Mouse (Mus musculus) cortical plate, adult 2 months (tissue): ENCODE measurements at regions not wholly inside any gene's neighbourhood (a gene's known extent, or its start where the extent isn't known, plus 50 kb on each side); places are given as distances from the start of the nearest gene placed in this dataset.

Experiments
- CTCF ChIP-seq: fragments of 200-500 bp; IDR thresholded peaks from 2 replicates; pipeline ENCODE4 v1.5.1; 2011; ENCODE audit warnings: mild to moderate bottlenecking, control low read depth, low read length; ENCODE audit not compliant: insufficient read depth; ENCODE audit errors: extremely low read depth
- POLR2A ChIP-seq: fragments of 200-500 bp; IDR thresholded peaks from 2 replicates; pipeline ENCODE4 v1.6.1; 2011; ENCODE audit warnings: mild to moderate bottlenecking, low read length, control low read depth; ENCODE audit not compliant: insufficient read depth; ENCODE audit errors: extremely low read depth

DNA sequence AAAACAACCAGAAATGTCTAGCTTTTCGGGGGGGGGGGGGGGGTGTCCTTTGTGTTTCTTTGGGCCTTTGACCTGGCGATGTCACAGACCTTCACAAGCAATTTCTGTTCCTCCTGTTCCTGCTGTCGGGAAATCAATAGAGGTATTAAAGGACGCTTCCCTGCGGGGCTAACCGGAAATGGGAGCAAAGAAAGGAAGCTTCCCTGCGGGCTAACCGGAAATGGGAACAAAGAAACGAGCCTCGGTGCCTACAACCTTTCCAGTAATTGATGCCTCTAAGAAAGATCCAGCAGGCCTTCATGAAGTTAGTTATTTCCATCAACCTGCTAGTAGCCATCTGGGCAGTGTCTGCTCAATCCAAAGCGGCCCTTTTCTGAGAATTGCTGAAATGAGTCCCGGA is 78.2 kb upstream of the Phyhipl start:
- TF ChIP-seq CTCF (no peak), POLR2A (no peak)
